Mouse (Mus musculus) midbrain, embryonic 14.5 days (tissue): Measurements from ENCODE around the gene Ptcd2. TPM values are rescaled to one million over a fixed set of nuclear protein-coding genes. Genes with fewer than 3 reads are reported as not detected.
"Not testable (repeated sequence)": the region's sequence is repeated elsewhere in the genome, so short reads cannot be mapped to it uniquely, and the experiment has no call there.

Experiments
- ATAC-seq: fragments of 200-750 bp; cut with Nextera tagmentation; 2 replicates; pipeline ENCODE4 v1.8.0; 2017; ENCODE audit warnings: moderate number of reproducible peaks, moderate library complexity; ENCODE audit not compliant: low FRiP score, low TSS enrichment
- DNase-seq: peaks from one replicate; pipeline ENCODE4 v3.0.0-alpha.2; 2015
- H3K27ac ChIP-seq: fragments of 300-500 bp; sonication (generic); replicated peaks from 2 replicates; pipeline ENCODE4 v1.5.1; 2014; ENCODE audit warnings: mild to moderate bottlenecking, low read depth, low read length, moderate library complexity
- H3K27me3 ChIP-seq: fragments of 300-500 bp; sonication (generic); 2 replicates; pipeline ENCODE4 v1.6.1; 2014; ENCODE audit warnings: low read length, control low read depth, mixed read lengths; ENCODE audit not compliant: control insufficient read depth, insufficient read depth
- H3K36me3 ChIP-seq: fragments of 300-500 bp; sonication (generic); 2 replicates; pipeline ENCODE4 v1.6.1; 2014; ENCODE audit warnings: low read length, control low read depth; ENCODE audit not compliant: control insufficient read depth, insufficient read depth
- H3K4me1 ChIP-seq: fragments of 300-500 bp; sonication (generic); 2 replicates; pipeline ENCODE4 v1.6.1; 2014; ENCODE audit warnings: mild to moderate bottlenecking, antibody characterized with exemption, low read length, control low read depth; ENCODE audit not compliant: control insufficient read depth, insufficient read depth
- H3K4me2 ChIP-seq: fragments of 300-500 bp; sonication (generic); 2 replicates; pipeline ENCODE4 v1.6.1; 2014; ENCODE audit warnings: mild to moderate bottlenecking, low read length, moderate library complexity
- H3K4me3 ChIP-seq: fragments of 300-500 bp; sonication (generic); replicated peaks from 2 replicates; pipeline ENCODE4 v1.5.1; 2014; ENCODE audit warnings: low read depth, low read length
- H3K9ac ChIP-seq: fragments of 300-500 bp; sonication (generic); replicated peaks from 2 replicates; pipeline ENCODE4 v1.6.1; 2014; ENCODE audit warnings: mild to moderate bottlenecking, low read length, moderate library complexity
- H3K9me3 ChIP-seq: fragments of 300-500 bp; sonication (generic); 2 replicates; pipeline ENCODE4 v1.6.1; 2016; ENCODE audit warnings: low read length, control low read depth, mixed read lengths; ENCODE audit not compliant: control insufficient read depth
- WGBS: fragments of 180-500 bp; shearing (Covaris S2); extraction: QIAGEN DNeasy Blood & Tissue Kit; methylation state at CpG from one replicate; pipeline ENCODE4 v1.1.7; 2014; 5-methylcytosine and 5-hydroxymethylcytosine counted together
- polyA plus RNA-seq: library from polyadenylated mRNA; unstranded; fragments of >200 nt; fragmentation: Nextera tagmentation; extraction: Ambion mirVana; gene quantifications from 2 replicates; pipeline ENCODE4 v1.2.1, GENCODE M21; 2014

Gene Ptcd2
- polyA plus RNA-seq, 1 experiment from 2014 or later = 62.2 TPM

DNA sequence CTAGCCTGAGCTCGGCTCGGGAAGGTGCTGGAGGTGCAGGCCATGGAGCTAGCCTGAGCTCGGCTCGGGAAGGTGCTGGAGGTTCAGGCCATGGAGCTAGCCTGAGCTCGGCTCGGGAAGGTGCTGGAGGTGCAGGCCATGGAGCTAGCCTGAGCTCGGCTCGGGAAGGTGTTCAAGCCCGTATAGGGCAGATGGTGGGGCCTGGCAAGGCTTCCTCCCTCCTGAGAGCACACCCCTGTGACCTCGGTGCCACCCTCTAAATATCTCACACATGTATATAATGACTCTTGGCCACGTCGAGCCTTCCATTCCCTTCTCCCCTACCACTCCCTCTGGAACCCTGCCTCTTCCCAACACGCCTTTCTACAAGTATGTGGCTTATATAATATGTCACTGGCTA lies 21.6 kb downstream of the Ptcd2 start:
- not testable (repeated sequence) for H3K9me3 ChIP-seq, H3K4me3 ChIP-seq, H3K27ac ChIP-seq, H3K9ac ChIP-seq, DNase-seq, H3K27me3 ChIP-seq, H3K4me1 ChIP-seq, ATAC-seq, H3K4me2 ChIP-seq
- peaks cover 72% of the 10 kb centered on the region for H3K36me3 ChIP-seq
- 93% methylated on average over 13 of the region's 13 CpGs for WGBS

DNA sequence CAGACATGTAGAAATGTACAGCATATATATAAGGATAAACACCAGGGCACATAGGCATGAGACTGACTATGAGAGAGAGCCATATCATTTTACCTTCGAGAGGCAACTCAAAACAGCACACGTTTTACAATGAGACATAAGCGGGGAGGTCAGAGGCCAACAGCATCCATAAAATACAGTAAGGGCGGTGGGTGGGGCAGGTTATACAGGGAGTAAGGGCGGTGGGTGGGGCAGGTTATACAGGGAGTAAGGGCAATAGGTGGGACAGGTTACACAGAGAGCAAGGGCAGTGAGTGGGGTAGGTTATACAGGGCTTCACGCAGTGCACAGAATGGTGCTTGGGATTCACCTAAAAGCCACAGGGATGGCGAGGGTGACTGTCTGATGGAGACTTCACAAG lies 24.1 kb downstream of the Ptcd2 start:
- WGBS = 96% methylated on average over 7 of the region's 7 CpGs

DNA sequence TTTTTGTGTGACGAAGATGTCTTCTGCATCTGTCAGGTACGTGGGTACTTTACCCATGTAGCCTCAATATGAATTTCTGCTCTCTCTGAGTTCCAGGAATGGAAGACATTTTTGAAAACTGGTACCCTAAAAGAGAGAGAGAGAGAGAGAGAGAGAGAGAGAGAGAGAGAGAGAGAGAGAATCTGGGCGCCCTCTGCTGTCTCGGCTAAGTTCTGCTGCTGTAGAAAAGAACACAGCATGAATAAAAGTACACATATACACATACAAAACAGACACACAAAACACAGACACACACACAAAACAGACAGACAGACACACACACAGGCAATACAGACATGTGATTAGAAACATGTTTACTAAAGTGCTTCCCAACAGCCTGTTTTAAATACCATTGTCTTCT lies 27.4 kb downstream of the Ptcd2 start:
- WGBS = 60% methylated on average over 4 of the region's 4 CpGs
- no peaks in the 10 kb centered on the region for H3K4me1 ChIP-seq
- ATAC-seq = no peak

More for the DNA sequence above, 24.1 kb downstream of the Ptcd2 start:
- Histone ChIP-seq H3K27me3 (no peaks in the 10 kb centered on the region), H3K4me1 (no peaks in the 10 kb centered on the region), H3K36me3 (peaks cover 47% of the 10 kb centered on the region), H3K9me3 (no peaks in the 10 kb centered on the region), H3K4me3 (no peak overlapping the region), H3K4me2 (no peak overlapping the region), H3K9ac (no peak overlapping the region), H3K27ac (no peak overlapping the region)
- ATAC-seq = no peak
- no peak for DNase-seq

DNA sequence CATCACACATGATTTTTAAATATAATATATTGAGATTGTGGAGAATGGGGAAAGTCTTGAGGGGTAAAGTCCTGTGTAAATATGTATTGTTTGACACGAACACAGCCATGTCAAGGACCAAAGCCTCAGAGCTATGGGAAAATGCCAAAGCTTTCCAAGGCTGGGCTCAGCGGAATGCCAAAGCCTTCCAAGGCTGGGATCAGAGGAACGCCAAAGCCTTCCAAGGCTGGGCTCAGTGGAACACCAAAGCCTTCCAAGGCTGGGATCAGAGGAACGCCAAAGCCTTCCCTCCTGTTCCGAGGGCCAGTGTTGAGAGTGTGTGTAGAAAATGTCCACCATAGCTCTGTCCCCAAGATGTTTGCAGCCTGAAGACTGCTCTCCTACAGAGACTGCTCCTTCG lies 28.1 kb downstream of the Ptcd2 start:
- no peaks in the 10 kb centered on the region for H3K9me3 ChIP-seq
- no peak for DNase-seq
- H3K9ac ChIP-seq = no peak overlapping the region
- no peaks in the 10 kb centered on the region for H3K4me1 ChIP-seq
- H3K27me3 ChIP-seq = no peaks in the 10 kb centered on the region
- peaks cover 27% of the 10 kb centered on the region for H3K36me3 ChIP-seq
- H3K27ac ChIP-seq = no peak overlapping the region
- H3K4me3 ChIP-seq = no peak overlapping the region
- ATAC-seq = no peak
- WGBS = 92% methylated on average over 6 of the region's 6 CpGs
- H3K4me2 ChIP-seq = no peak overlapping the region

More for the DNA sequence above, 27.4 kb downstream of the Ptcd2 start:
- H3K36me3 ChIP-seq = peaks cover 33% of the 10 kb centered on the region
- no peak overlapping the region for H3K4me3 ChIP-seq
- no peak overlapping the region for H3K4me2 ChIP-seq
- DNase-seq = peak; percentile 75
- no peak overlapping the region for H3K9ac ChIP-seq
- no peaks in the 10 kb centered on the region for H3K9me3 ChIP-seq
- no peak overlapping the region for H3K27ac ChIP-seq
- H3K27me3 ChIP-seq = no peaks in the 10 kb centered on the region

DNA sequence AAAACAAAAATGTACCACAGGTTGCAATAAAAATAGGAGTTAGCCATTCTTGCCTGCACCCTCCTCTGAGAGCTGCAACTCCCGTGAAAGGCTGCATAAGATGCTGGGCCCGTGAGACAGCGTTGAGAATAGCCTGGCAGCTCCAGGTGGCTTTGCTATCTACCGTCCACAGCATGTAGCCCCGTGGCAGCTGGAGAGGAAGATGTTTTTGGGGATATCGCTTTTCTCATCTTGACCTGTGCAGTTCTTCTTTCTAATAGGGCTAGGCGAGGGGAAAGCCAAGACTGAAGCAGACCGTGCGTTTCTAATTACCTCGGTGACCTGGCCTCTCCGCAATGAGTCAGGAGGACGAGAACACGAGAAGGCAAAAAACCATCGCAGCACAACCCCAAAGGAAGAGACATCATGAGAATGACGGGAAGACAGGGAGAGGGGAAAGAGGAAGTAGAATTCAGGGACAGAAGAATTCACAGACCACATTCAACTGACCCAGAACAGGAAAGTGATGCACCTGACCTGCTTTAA lies 29.8 kb downstream of the Ptcd2 start:
- H3K27ac ChIP-seq = no peak overlapping the region
- no peaks in the 10 kb centered on the region for H3K9me3 ChIP-seq
- 89% methylated on average over 15 of the region's 15 CpGs for WGBS
- no peak overlapping the region for H3K4me2 ChIP-seq
- DNase-seq (no peak), ATAC-seq (no peak)
- no peak overlapping the region for H3K9ac ChIP-seq
- no peaks in the 10 kb centered on the region for H3K4me1 ChIP-seq
- H3K4me3 ChIP-seq = no peak overlapping the region
- H3K36me3 ChIP-seq = peaks cover 11% of the 10 kb centered on the region
- H3K27me3 ChIP-seq = no peaks in the 10 kb centered on the region

DNA sequence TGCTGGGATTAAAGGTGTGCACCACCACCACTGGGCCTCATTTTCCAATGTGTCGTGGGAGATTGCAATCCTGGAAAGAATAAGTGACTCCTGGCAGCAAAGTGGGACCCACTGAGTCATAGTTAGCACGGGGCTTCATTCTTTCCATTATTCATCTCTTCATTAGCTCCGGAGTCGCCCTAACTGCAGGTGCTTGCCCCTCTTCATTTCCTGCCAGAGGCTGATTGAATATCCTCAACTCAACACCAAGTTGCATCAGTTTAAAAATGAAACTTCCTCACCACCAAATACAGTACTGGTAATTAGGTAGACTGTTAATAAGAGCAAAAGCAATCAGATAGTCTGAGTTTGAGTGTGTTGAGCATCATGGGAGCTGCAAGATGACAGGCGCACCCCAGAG lies 30.4 kb downstream of the Ptcd2 start:
- Histone ChIP-seq H3K27ac (no peak overlapping the region), H3K4me3 (no peak overlapping the region), H3K27me3 (no peaks in the 10 kb centered on the region), H3K36me3 (peaks cover 5% of the 10 kb centered on the region), H3K9ac (no peak overlapping the region), H3K9me3 (no peaks in the 10 kb centered on the region), H3K4me1 (no peaks in the 10 kb centered on the region), H3K4me2 (no peak overlapping the region)
- ATAC-seq (no peak), DNase-seq (no peak)
- WGBS = 92% methylated on average over 5 of the region's 5 CpGs

DNA sequence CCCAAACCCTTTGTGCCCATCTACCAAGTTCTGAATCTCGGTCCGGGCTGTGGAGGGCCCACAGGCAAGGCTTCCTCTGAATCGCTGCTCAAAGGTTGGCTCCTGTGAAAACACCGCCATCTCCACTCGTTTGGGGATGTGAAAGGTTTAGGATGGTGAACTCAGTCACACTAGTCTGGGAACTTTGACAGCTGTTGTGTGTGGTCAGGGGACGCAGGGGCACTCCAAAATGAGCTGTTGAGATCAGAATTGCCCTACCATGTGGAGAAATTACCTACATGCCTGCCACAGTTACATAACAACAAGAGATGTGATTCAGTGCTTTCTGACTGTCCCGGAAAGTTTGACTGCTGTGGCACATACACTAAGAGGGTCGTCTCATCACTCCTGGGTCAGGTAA lies 36.1 kb downstream of the Ptcd2 start:
- H3K4me2 ChIP-seq = no peak overlapping the region
- no peaks in the 10 kb centered on the region for H3K4me1 ChIP-seq
- no peaks in the 10 kb centered on the region for H3K27me3 ChIP-seq
- no peak overlapping the region for H3K9ac ChIP-seq
- no peak overlapping the region for H3K4me3 ChIP-seq
- DNase-seq (no peak), ATAC-seq (no peak)
- no peak overlapping the region for H3K27ac ChIP-seq
- 91% methylated on average over 8 of the region's 8 CpGs for WGBS
- H3K36me3 ChIP-seq = no peaks in the 10 kb centered on the region
- no peaks in the 10 kb centered on the region for H3K9me3 ChIP-seq

DNA sequence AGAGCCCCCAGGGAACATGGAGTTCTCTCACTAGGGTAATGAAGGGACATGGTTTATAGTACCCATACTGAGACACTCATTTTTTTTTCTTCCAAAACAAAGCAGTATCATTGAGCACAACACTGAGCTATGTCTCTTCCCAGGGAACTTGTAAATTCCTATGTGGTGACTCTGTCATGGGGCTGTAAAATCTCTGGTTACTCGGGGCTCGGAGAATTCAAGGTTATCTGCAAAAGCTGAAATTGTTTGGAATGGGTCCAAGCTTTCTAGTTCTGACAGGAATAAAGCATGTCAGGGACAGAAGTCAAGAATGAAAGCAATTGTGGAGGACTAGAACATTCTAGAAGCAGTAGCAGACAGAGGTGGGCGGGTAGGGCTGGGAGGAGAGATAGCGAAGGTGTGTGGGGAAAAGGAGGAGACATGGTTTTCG lies 36.6 kb downstream of the Ptcd2 start:
- ATAC-seq (no peak), DNase-seq (no peak)
- Histone ChIP-seq H3K36me3 (no peaks in the 10 kb centered on the region), H3K9me3 (no peaks in the 10 kb centered on the region), H3K27ac (no peak overlapping the region), H3K9ac (no peak overlapping the region), H3K27me3 (no peaks in the 10 kb centered on the region), H3K4me1 (no peaks in the 10 kb centered on the region), H3K4me3 (no peak overlapping the region), H3K4me2 (no peak overlapping the region)
- 91% methylated on average over 5 of the region's 5 CpGs for WGBS

DNA sequence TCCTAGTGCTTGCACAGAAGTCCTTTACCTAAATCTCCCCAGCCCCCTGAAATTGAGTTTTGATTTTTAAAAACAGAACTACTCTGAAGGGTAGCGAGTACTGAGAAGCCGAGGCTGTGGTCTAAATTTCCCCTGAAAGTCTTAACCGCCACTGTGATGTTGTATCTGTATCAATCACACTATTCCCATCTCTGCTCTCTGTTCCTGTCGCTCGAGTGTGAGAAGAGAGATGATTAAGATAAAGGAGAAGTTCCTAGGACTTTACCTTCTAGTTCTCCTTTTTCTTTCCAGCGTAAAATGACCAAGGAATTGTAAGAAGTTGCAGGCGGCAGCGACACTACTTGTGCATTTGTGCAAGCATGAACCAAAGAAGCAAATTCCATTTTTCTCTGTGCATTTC lies 38.3 kb downstream of the Ptcd2 start:
- 89% methylated on average over 8 of the region's 8 CpGs for WGBS
- no peak for DNase-seq
- no peak for ATAC-seq
- Histone ChIP-seq H3K27me3 (no peaks in the 10 kb centered on the region), H3K4me3 (no peak overlapping the region), H3K9ac (no peak overlapping the region), H3K4me2 (no peak overlapping the region), H3K36me3 (no peaks in the 10 kb centered on the region), H3K27ac (no peak overlapping the region), H3K4me1 (no peaks in the 10 kb centered on the region), H3K9me3 (no peaks in the 10 kb centered on the region)
